Mouse (Mus musculus) midbrain, embryonic 14.5 days (tissue): ENCODE measurements around the gene Cdh10. TPM values are rescaled to one million over a fixed set of nuclear protein-coding genes. Genes with fewer than 3 reads are reported as not detected.

ENCODE experiments used
- ATAC-seq: fragments of 200-750 bp; cut with Nextera tagmentation; 2 replicates; pipeline ENCODE4 v1.8.0; 2017; ENCODE audit warnings: moderate number of reproducible peaks, moderate library complexity; ENCODE audit not compliant: low FRiP score, low TSS enrichment
- DNase-seq: peaks from one replicate; pipeline ENCODE4 v3.0.0-alpha.2; 2015
- H3K27ac ChIP-seq: fragments of 300-500 bp; sonication (generic); replicated peaks from 2 replicates; pipeline ENCODE4 v1.5.1; 2014; ENCODE audit warnings: mild to moderate bottlenecking, low read depth, low read length, moderate library complexity
- H3K27me3 ChIP-seq: fragments of 300-500 bp; sonication (generic); 2 replicates; pipeline ENCODE4 v1.6.1; 2014; ENCODE audit warnings: low read length, control low read depth, mixed read lengths; ENCODE audit not compliant: control insufficient read depth, insufficient read depth
- H3K36me3 ChIP-seq: fragments of 300-500 bp; sonication (generic); 2 replicates; pipeline ENCODE4 v1.6.1; 2014; ENCODE audit warnings: low read length, control low read depth; ENCODE audit not compliant: control insufficient read depth, insufficient read depth
- H3K4me1 ChIP-seq: fragments of 300-500 bp; sonication (generic); 2 replicates; pipeline ENCODE4 v1.6.1; 2014; ENCODE audit warnings: mild to moderate bottlenecking, antibody characterized with exemption, low read length, control low read depth; ENCODE audit not compliant: control insufficient read depth, insufficient read depth
- H3K4me2 ChIP-seq: fragments of 300-500 bp; sonication (generic); 2 replicates; pipeline ENCODE4 v1.6.1; 2014; ENCODE audit warnings: mild to moderate bottlenecking, low read length, moderate library complexity
- H3K4me3 ChIP-seq: fragments of 300-500 bp; sonication (generic); replicated peaks from 2 replicates; pipeline ENCODE4 v1.5.1; 2014; ENCODE audit warnings: low read depth, low read length
- H3K9ac ChIP-seq: fragments of 300-500 bp; sonication (generic); replicated peaks from 2 replicates; pipeline ENCODE4 v1.6.1; 2014; ENCODE audit warnings: mild to moderate bottlenecking, low read length, moderate library complexity
- H3K9me3 ChIP-seq: fragments of 300-500 bp; sonication (generic); 2 replicates; pipeline ENCODE4 v1.6.1; 2016; ENCODE audit warnings: low read length, control low read depth, mixed read lengths; ENCODE audit not compliant: control insufficient read depth
- WGBS: fragments of 180-500 bp; shearing (Covaris S2); extraction: QIAGEN DNeasy Blood & Tissue Kit; methylation state at CpG from one replicate; pipeline ENCODE4 v1.1.7; 2014; 5-methylcytosine and 5-hydroxymethylcytosine counted together
- polyA plus RNA-seq: library from polyadenylated mRNA; unstranded; fragments of >200 nt; fragmentation: Nextera tagmentation; extraction: Ambion mirVana; gene quantifications from 2 replicates; pipeline ENCODE4 v1.2.1, GENCODE M21; 2014

The Cdh10 gene
- polyA plus RNA-seq, 1 experiment from 2014 or later = 25.0 TPM

- peaks cover 3% of the 10 kb centered on the region; the same call in 1 of the 2 replicates for H3K9me3 ChIP-seq
- DNase-seq = peak; percentile 37
- H3K36me3 ChIP-seq = no peaks in the 10 kb centered on the region
- no peak overlapping the region for H3K4me3 ChIP-seq
- H3K27ac ChIP-seq = peak overlapping the region; percentile 38; the same call in 1 of the 2 replicates
- no peaks in the 10 kb centered on the region for H3K4me1 ChIP-seq
- WGBS = 52% methylated on average over 5 of the region's 5 CpGs
- peak overlapping the region; percentile 28 for H3K4me2 ChIP-seq
- no peak for ATAC-seq
- no peaks in the 10 kb centered on the region for H3K27me3 ChIP-seq
- no peak overlapping the region for H3K9ac ChIP-seq
Measured at GRCm38 (mm10) chr15:18844807-18845206, 26.1 kb downstream of the Cdh10 start.

- no peak for DNase-seq
- H3K4me2 ChIP-seq = no peak overlapping the region
- ATAC-seq = no peak
Measured at GRCm38 (mm10) chr15:18850497-18850896, 31.8 kb downstream of the Cdh10 start.

GRCm38 (mm10) chr15:18858135-18858534 is 39.4 kb downstream of the Cdh10 start:
- no peak overlapping the region for H3K9ac ChIP-seq
- no peak overlapping the region for H3K4me3 ChIP-seq
- 83% methylated on average over 2 of the region's 2 CpGs for WGBS
- no peaks in the 10 kb centered on the region for H3K9me3 ChIP-seq
- H3K4me2 ChIP-seq = no peak overlapping the region
- H3K36me3 ChIP-seq = no peaks in the 10 kb centered on the region
- H3K4me1 ChIP-seq = no peaks in the 10 kb centered on the region
- H3K27ac ChIP-seq = no peak overlapping the region
- no peak for DNase-seq
- H3K27me3 ChIP-seq = no peaks in the 10 kb centered on the region
- no peak for ATAC-seq

More at GRCm38 (mm10) chr15:18850497-18850896, 31.8 kb downstream of the Cdh10 start:
- H3K9ac ChIP-seq = no peak overlapping the region
- H3K4me3 ChIP-seq = no peak overlapping the region
- peaks cover 3% of the 10 kb centered on the region; the same call in 1 of the 2 replicates for H3K9me3 ChIP-seq
- no peaks in the 10 kb centered on the region for H3K27me3 ChIP-seq
- WGBS = 89% methylated on average over 2 of the region's 2 CpGs
- no peaks in the 10 kb centered on the region for H3K36me3 ChIP-seq
- no peaks in the 10 kb centered on the region for H3K4me1 ChIP-seq
- H3K27ac ChIP-seq = no peak overlapping the region

- H3K27ac ChIP-seq = no peak overlapping the region
- no peaks in the 10 kb centered on the region for H3K9me3 ChIP-seq
- H3K36me3 ChIP-seq = no peaks in the 10 kb centered on the region
- H3K4me1 ChIP-seq = no peaks in the 10 kb centered on the region
- WGBS = 92% methylated on average over 2 of the region's 2 CpGs
- ATAC-seq (no peak), DNase-seq (no peak)
- H3K4me2 ChIP-seq = no peak overlapping the region
- H3K9ac ChIP-seq = no peak overlapping the region
- no peak overlapping the region for H3K4me3 ChIP-seq
- H3K27me3 ChIP-seq = no peaks in the 10 kb centered on the region
Measured at GRCm38 (mm10) chr15:18869871-18870270, 51.1 kb downstream of the Cdh10 start.

GRCm38 (mm10) chr15:18881467-18881866 is 62.7 kb downstream of the Cdh10 start:
- no peak overlapping the region for H3K4me2 ChIP-seq
- H3K9me3 ChIP-seq = no peaks in the 10 kb centered on the region
- DNase-seq = peak; percentile 8
- H3K36me3 ChIP-seq = no peaks in the 10 kb centered on the region
- no peak overlapping the region for H3K27ac ChIP-seq
- no peak overlapping the region for H3K4me3 ChIP-seq
- no peak overlapping the region for H3K9ac ChIP-seq
- no peaks in the 10 kb centered on the region for H3K4me1 ChIP-seq
- H3K27me3 ChIP-seq = no peaks in the 10 kb centered on the region
- ATAC-seq = no peak
- WGBS = 52% methylated on average over 5 of the region's 5 CpGs

- Histone ChIP-seq H3K36me3 (no peaks in the 10 kb centered on the region), H3K4me2 (no peak overlapping the region), H3K9me3 (no peaks in the 10 kb centered on the region), H3K27me3 (no peaks in the 10 kb centered on the region), H3K9ac (no peak overlapping the region), H3K27ac (no peak overlapping the region), H3K4me3 (no peak overlapping the region), H3K4me1 (no peaks in the 10 kb centered on the region)
- DNase-seq = no peak
- 83% methylated on average over 2 of the region's 2 CpGs for WGBS
- no peak for ATAC-seq
Measured at GRCm38 (mm10) chr15:18886673-18887072, 67.9 kb downstream of the Cdh10 start.

- no peak for ATAC-seq
- DNase-seq = no peak
- WGBS = 53% methylated on average over 2 of the region's 2 CpGs
- H3K4me3 ChIP-seq = no peak overlapping the region
- no peaks in the 10 kb centered on the region for H3K4me1 ChIP-seq
- no peak overlapping the region for H3K4me2 ChIP-seq
- no peaks in the 10 kb centered on the region for H3K9me3 ChIP-seq
- no peak overlapping the region for H3K27ac ChIP-seq
- no peaks in the 10 kb centered on the region for H3K36me3 ChIP-seq
- no peak overlapping the region for H3K9ac ChIP-seq
- H3K27me3 ChIP-seq = no peaks in the 10 kb centered on the region
Measured at GRCm38 (mm10) chr15:18888912-18889311, 70.2 kb downstream of the Cdh10 start.

GRCm38 (mm10) chr15:18890358-18890757 is 71.6 kb downstream of the Cdh10 start:
- H3K4me2 ChIP-seq = no peak overlapping the region
- H3K27ac ChIP-seq = no peak overlapping the region
- H3K36me3 ChIP-seq = no peaks in the 10 kb centered on the region
- H3K27me3 ChIP-seq = no peaks in the 10 kb centered on the region
- ATAC-seq (no peak), DNase-seq (peak; percentile 17)
- H3K4me1 ChIP-seq = no peaks in the 10 kb centered on the region
- no peaks in the 10 kb centered on the region for H3K9me3 ChIP-seq
- no peak overlapping the region for H3K9ac ChIP-seq
- H3K4me3 ChIP-seq = no peak overlapping the region
- 77% methylated on average over 8 of the region's 8 CpGs for WGBS

- no peak overlapping the region for H3K4me2 ChIP-seq
- H3K27ac ChIP-seq = no peak overlapping the region
- no peaks in the 10 kb centered on the region for H3K27me3 ChIP-seq
- no peak overlapping the region for H3K9ac ChIP-seq
- DNase-seq (no peak), ATAC-seq (no peak)
- H3K4me3 ChIP-seq = no peak overlapping the region
- H3K36me3 ChIP-seq = no peaks in the 10 kb centered on the region
- H3K9me3 ChIP-seq = no peaks in the 10 kb centered on the region
- H3K4me1 ChIP-seq = no peaks in the 10 kb centered on the region
Measured at GRCm38 (mm10) chr15:18900776-18901175, 82.0 kb downstream of the Cdh10 start.
